Mouse (Mus musculus) lung, embryonic 14.5 days (tissue): ENCODE results near the gene Sgpp2. TPM values are rescaled to one million over a fixed set of nuclear protein-coding genes. Genes with fewer than 3 reads are reported as not detected.

Experiments
- ATAC-seq: fragments of 200-750 bp; cut with Nextera tagmentation; 2 replicates; pipeline ENCODE4 v1.8.0; 2017; ENCODE audit warnings: mild to moderate bottlenecking, moderate TSS enrichment, moderate library complexity; ENCODE audit not compliant: insufficient read depth
- DNase-seq: peaks from one replicate; pipeline ENCODE4 v3.0.0-alpha.2; 2015
- H3K27ac ChIP-seq: fragments of 300-500 bp; sonication (generic); 2 replicates; pipeline ENCODE4 v1.5.1; 2014; ENCODE audit warnings: low read depth, mild to moderate bottlenecking, moderate library complexity
- H3K27me3 ChIP-seq: fragments of 300-500 bp; sonication (generic); 2 replicates; pipeline ENCODE4 v1.6.1; 2014; ENCODE audit warnings: low read length, control low read depth; ENCODE audit not compliant: insufficient read depth
- H3K36me3 ChIP-seq: fragments of 300-500 bp; sonication (generic); 2 replicates; pipeline ENCODE4 v1.6.1; 2014; ENCODE audit warnings: control low read depth; ENCODE audit not compliant: insufficient read depth
- H3K4me1 ChIP-seq: fragments of 300-500 bp; sonication (generic); 2 replicates; pipeline ENCODE4 v1.6.1; 2014; ENCODE audit warnings: antibody characterized with exemption, control low read depth; ENCODE audit not compliant: insufficient read depth
- H3K4me2 ChIP-seq: fragments of 300-500 bp; sonication (generic); 2 replicates; pipeline ENCODE4 v1.6.1; 2014; ENCODE audit warnings: mild to moderate bottlenecking
- H3K4me3 ChIP-seq: fragments of 300-500 bp; sonication (generic); 2 replicates; pipeline ENCODE4 v1.5.1; 2014; ENCODE audit warnings: low read depth, low read length
- H3K9ac ChIP-seq: fragments of 300-500 bp; sonication (generic); 2 replicates; pipeline ENCODE4 v1.6.1; 2014
- H3K9me3 ChIP-seq: fragments of 300-500 bp; sonication (generic); 2 replicates; pipeline ENCODE4 v1.6.1; 2016; ENCODE audit warnings: low read depth, low read length, control low read depth
- CTCF ChIP-seq: IDR thresholded peaks from 2 replicates; pipeline ENCODE4 v1.5.1; 2016; ENCODE audit warnings: antibody characterized with exemption, low read depth
- WGBS: fragments of 180-500 bp; shearing (Covaris S2); extraction: QIAGEN DNeasy Blood & Tissue Kit; methylation state at CpG from one replicate; pipeline ENCODE4 v1.1.7; 2014; 5-methylcytosine and 5-hydroxymethylcytosine counted together
- polyA plus RNA-seq: library from polyadenylated mRNA; unstranded; fragments of >200 nt; fragmentation: Nextera tagmentation; extraction: Ambion mirVana; gene quantifications from 2 replicates; pipeline ENCODE4 v1.2.1, GENCODE M21; 2014

Sgpp2 gene
- polyA plus RNA-seq, 1 experiment from 2014 or later: 1.0 TPM

DNA sequence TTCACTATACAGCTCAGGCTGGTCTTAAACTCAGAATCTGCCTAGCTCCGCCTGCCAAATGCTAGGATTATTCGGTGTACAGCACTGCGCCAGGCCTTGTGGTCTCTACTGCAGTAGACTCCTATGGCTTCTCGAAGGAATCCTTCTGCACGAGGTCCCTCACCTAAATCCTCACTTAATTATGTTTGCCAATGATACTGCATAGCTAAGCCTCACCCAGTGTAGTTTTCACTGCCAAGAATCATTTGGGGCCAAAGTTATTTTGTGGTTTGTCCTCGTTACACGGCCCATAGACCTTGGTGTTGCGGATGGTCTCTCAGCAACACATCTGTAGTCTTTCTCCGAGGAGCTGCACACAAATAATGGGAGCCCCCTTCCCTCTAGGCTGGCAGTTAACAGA is 62.2 kb downstream of the Sgpp2 start:
- no peak overlapping the region for H3K9ac ChIP-seq
- H3K4me2 ChIP-seq: no peak overlapping the region
- H3K4me3 ChIP-seq: no peak overlapping the region
- no peaks in the 10 kb centered on the region for H3K9me3 ChIP-seq
- TF ChIP-seq CTCF: no peak
- WGBS: 89% methylated on average over 9 of the region's 9 CpGs
- no peaks in the 10 kb centered on the region for H3K27me3 ChIP-seq
- H3K27ac ChIP-seq: no peak overlapping the region
- ATAC-seq: no peak
- H3K36me3 ChIP-seq: no peaks in the 10 kb centered on the region
- no peak for DNase-seq
- H3K4me1 ChIP-seq: no peaks in the 10 kb centered on the region

DNA sequence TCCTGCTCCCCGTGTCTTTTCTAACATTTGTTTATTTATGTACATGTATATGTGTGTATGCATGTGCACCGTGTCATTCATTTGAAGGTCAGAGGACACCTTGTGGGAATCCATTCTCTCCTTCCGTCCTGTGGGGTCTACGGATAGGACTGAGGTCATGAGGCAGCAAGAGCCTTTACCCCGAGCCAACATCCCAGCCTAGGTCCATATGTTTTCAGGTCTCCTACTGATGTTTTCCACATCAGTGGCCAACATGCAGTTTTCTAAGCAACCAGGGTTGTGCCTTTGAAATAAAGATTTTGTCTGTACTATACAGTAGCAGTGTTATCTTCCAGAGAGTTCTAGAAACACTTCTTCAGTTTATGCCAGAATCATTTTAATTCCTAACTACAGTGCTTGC is 63.7 kb downstream of the Sgpp2 start:
- Histone ChIP-seq H3K27me3 (no peaks in the 10 kb centered on the region), H3K9me3 (no peaks in the 10 kb centered on the region), H3K4me3 (no peak overlapping the region), H3K9ac (no peak overlapping the region), H3K4me1 (no peaks in the 10 kb centered on the region), H3K4me2 (no peak overlapping the region), H3K27ac (no peak overlapping the region), H3K36me3 (no peaks in the 10 kb centered on the region)
- WGBS: 78% methylated on average over 5 of the region's 5 CpGs
- DNase-seq (no peak), ATAC-seq (no peak)
- no peak for TF ChIP-seq CTCF

DNA sequence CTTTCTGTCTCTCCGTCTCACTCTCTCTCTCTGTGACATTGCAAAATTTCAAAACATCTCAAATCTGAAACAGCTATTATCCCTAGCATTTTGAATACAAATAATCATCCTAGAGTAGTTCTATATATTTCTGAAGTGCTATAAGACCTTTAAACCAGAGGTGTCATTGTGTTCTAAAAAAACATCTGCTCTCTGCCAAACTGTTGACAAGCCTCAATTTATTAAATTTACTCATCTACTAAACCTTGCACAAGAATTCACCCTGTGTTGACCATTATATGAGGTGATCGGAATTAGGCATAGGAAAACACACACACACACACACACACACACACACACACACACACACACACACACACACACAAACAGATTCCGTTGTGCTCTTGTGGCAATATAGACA is 64.9 kb downstream of the Sgpp2 start:
- Histone ChIP-seq H3K4me3 (no peak overlapping the region), H3K9me3 (no peaks in the 10 kb centered on the region), H3K27me3 (no peaks in the 10 kb centered on the region), H3K36me3 (no peaks in the 10 kb centered on the region), H3K9ac (no peak overlapping the region), H3K4me1 (no peaks in the 10 kb centered on the region), H3K27ac (no peak overlapping the region), H3K4me2 (no peak overlapping the region)
- 0 out of 2 replicates have a peak, but pooled peaks have one; percentile 41 for ATAC-seq
- no peak for TF ChIP-seq CTCF
- 52% methylated on average over 3 of the region's 3 CpGs for WGBS
- DNase-seq: peak; percentile 66

DNA sequence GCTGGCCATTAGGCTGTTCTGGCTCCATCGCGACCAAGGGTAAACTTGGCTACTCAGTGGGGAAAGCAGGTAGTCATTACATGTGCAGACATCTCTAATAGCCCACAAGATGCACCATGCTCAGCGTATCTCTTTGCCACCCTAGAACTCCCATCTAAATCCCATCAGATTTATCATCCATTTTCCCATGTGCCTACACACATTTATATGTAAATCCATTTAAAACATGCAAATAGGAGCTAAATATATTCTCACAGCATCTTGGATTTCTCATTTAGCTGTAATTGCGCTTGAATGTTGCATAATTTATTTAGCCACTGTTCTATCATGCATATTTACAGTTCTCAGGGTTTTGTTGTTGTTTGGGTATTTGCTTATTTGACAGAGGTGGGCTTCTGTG is 70.8 kb downstream of the Sgpp2 start:
- no peak for TF ChIP-seq CTCF
- Histone ChIP-seq H3K36me3 (no peaks in the 10 kb centered on the region), H3K27ac (no peak overlapping the region), H3K9me3 (no peaks in the 10 kb centered on the region), H3K27me3 (no peaks in the 10 kb centered on the region), H3K9ac (no peak overlapping the region), H3K4me3 (no peak overlapping the region), H3K4me2 (no peak overlapping the region), H3K4me1 (no peaks in the 10 kb centered on the region)
- DNase-seq (no peak), ATAC-seq (no peak)
- 94% methylated on average over 4 of the region's 4 CpGs for WGBS

DNA sequence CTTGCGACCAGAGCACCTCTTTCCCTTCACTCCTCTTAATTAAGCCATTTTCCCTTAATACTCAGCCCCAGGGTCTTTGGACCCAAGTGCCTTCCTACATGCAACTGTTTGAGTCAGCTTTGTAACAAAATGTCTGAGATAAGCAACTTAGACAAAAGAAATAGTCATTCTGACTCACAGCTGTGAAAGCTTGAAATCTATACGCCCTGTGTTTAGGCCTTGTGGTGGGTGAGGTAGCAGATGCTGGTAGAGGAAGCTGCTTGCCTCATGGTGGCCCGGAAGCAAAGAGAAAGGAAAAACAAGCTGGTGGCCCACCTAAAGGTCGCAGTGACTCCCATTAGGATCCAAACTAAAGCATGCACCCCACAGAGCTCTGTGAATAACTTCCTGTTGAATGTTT is 77.7 kb downstream of the Sgpp2 start:
- DNase-seq (no peak), ATAC-seq (no peak)
- no peak for TF ChIP-seq CTCF
- Histone ChIP-seq H3K27me3 (no peaks in the 10 kb centered on the region), H3K9ac (no peak overlapping the region), H3K9me3 (no peaks in the 10 kb centered on the region), H3K4me1 (no peaks in the 10 kb centered on the region), H3K27ac (no peak overlapping the region), H3K4me2 (no peak overlapping the region), H3K36me3 (no peaks in the 10 kb centered on the region), H3K4me3 (no peak overlapping the region)
- 62% methylated on average over 4 of the region's 4 CpGs for WGBS

DNA sequence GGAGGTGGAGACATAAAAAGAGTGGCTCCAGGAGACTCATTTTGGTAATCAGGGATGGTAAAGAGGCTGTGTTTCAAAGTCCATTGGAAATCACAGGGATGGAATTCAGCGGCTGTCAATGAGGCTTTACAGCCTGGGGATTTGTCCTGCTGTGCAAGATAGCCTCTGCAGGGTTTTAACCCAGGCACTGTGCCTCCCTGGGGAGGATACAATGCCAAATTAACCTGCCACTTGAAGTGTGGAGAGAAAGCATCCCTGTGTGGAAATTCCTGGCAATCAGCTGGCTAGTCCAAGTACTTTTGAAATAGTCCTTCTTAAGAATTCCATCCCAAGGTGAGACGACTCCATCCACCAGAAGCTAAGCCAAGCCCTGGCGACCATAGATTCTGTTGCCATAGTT is 78.7 kb downstream of the Sgpp2 start:
- Histone ChIP-seq H3K36me3 (no peaks in the 10 kb centered on the region), H3K27ac (no peak overlapping the region), H3K4me1 (no peaks in the 10 kb centered on the region), H3K9me3 (no peaks in the 10 kb centered on the region), H3K4me2 (no peak overlapping the region), H3K9ac (no peak overlapping the region), H3K4me3 (no peak overlapping the region), H3K27me3 (no peaks in the 10 kb centered on the region)
- DNase-seq: no peak
- 28% methylated on average over 3 of the region's 3 CpGs for WGBS
- TF ChIP-seq CTCF: no peak
- ATAC-seq: no peak

DNA sequence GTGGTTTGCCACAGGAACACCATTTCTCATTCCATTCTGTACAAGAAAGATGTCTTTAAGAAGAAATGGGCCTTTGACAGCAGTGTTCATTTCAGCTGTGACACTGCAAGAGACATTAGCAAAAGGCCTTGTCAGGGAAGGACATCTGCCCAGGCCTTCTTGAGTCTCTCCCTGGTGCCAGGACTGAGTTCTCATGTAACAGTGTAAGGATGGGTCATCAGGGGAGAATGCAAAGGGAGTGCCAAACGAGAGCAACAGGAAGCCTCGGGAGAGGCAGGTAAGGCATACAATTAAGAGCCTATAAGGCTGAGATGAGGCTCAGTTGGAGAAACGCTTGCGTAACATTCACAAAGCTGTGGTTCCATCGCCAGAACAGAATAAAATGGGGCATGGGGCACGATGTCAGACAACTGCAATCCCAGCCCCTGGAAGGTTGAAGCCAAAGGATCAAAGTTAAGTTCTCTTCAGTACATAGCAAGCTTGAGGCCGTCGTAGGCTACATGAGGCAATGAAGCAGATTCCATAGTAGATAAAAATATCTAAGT is 85.1 kb downstream of the Sgpp2 start:
- no peaks in the 10 kb centered on the region for H3K27me3 ChIP-seq
- WGBS: 61% methylated on average over 8 of the region's 8 CpGs
- H3K4me2 ChIP-seq: no peak overlapping the region
- H3K9me3 ChIP-seq: no peaks in the 10 kb centered on the region
- no peak overlapping the region for H3K9ac ChIP-seq
- ATAC-seq: no peak
- H3K27ac ChIP-seq: no peak overlapping the region
- no peak for TF ChIP-seq CTCF
- H3K36me3 ChIP-seq: no peaks in the 10 kb centered on the region
- H3K4me1 ChIP-seq: no peaks in the 10 kb centered on the region
- no peak overlapping the region for H3K4me3 ChIP-seq
- DNase-seq: no peak

DNA sequence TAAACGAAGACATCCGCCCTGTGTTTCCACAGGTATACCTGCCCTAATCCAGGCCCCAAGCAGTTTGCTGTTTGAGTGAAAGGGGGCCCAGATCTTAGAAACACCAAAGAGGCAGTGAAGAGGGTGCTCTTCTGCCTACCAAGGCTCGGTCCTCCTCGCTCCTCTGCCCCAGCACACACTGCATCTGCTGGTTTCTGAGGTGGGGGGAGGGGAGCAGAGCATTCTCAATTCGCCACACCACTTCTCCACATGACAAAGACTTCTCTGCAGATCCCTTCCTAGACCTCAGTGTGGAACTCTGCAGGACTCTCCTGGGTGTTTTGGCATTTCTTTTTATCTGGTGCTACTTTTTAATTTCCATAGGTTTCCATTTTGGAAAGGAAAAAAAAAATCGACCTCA is 85.6 kb downstream of the Sgpp2 start:
- Histone ChIP-seq H3K27me3 (no peaks in the 10 kb centered on the region), H3K4me2 (no peak overlapping the region), H3K27ac (no peak overlapping the region), H3K9me3 (no peaks in the 10 kb centered on the region), H3K9ac (no peak overlapping the region), H3K4me1 (no peaks in the 10 kb centered on the region), H3K36me3 (no peaks in the 10 kb centered on the region), H3K4me3 (no peak overlapping the region)
- ATAC-seq (no peak), DNase-seq (no peak)
- 37% methylated on average over 6 of the region's 6 CpGs for WGBS
- no peak for TF ChIP-seq CTCF
